Mouse (Mus musculus): Measurements from ENCODE around the gene Ctse. TPM values are rescaled to one million over a fixed set of nuclear protein-coding genes. Genes with fewer than 3 reads are reported as not detected.

Ctse gene
- total RNA-seq, 2 experiments from 2014 or later, result 0.56 to 4.4 TPM

- DNase-seq, result no peak
Observed at GRCm38 (mm10) chr1:131652670-131653443, 14.8 kb downstream of the Ctse start.

GRCm38 (mm10) chr1:131655601-131656000 is 17.5 kb downstream of the Ctse start:
- DNase-seq, result no peak

- peak; percentile 92 for DNase-seq
Observed at GRCm38 (mm10) chr1:131657945-131658354, 19.8 kb downstream of the Ctse start.

- no peak for DNase-seq
Observed at GRCm38 (mm10) chr1:131659512-131660085, 21.5 kb downstream of the Ctse start.

- no peak for DNase-seq
Observed at GRCm38 (mm10) chr1:131660266-131660665, 22.2 kb downstream of the Ctse start.

GRCm38 (mm10) chr1:131660716-131661472 is 22.8 kb downstream of the Ctse start:
- no peak for DNase-seq

GRCm38 (mm10) chr1:131661749-131662148 is 23.6 kb downstream of the Ctse start:
- no peak for DNase-seq

GRCm38 (mm10) chr1:131663286-131663995 is 25.3 kb downstream of the Ctse start:
- DNase-seq, result no peak

GRCm38 (mm10) chr1:131664136-131664535 is 26.0 kb downstream of the Ctse start:
- no peak for DNase-seq

GRCm38 (mm10) chr1:131665886-131666285 is 27.8 kb downstream of the Ctse start:
- DNase-seq, result no peak

GRCm38 (mm10) chr1:131671113-131671512 is 33.0 kb downstream of the Ctse start:
- DNase-seq, result no peak

GRCm38 (mm10) chr1:131672361-131672760 is 34.3 kb downstream of the Ctse start:
- DNase-seq, result no peak

- DNase-seq, result no peak
Observed at GRCm38 (mm10) chr1:131679644-131680043, 41.5 kb downstream of the Ctse start.

GRCm38 (mm10) chr1:131687739-131688138 is 49.6 kb downstream of the Ctse start:
- DNase-seq, result no peak

- DNase-seq, result peak; percentile 60
Observed at GRCm38 (mm10) chr1:131688475-131688874, 50.4 kb downstream of the Ctse start, which contains the start of gene Rab7b. Gene Rab7b, plus strand, starts transcription at chr1:131688695.

GRCm38 (mm10) chr1:131689016-131689415 is 50.9 kb downstream of the Ctse start:
- peak; percentile 20 for DNase-seq

- no peak for DNase-seq
Observed at GRCm38 (mm10) chr1:131689899-131690298, 51.8 kb downstream of the Ctse start.

GRCm38 (mm10) chr1:131690435-131690834 is 52.3 kb downstream of the Ctse start:
- DNase-seq, result peak; percentile 57

- no peak for DNase-seq
Observed at GRCm38 (mm10) chr1:131691356-131691755, 53.2 kb downstream of the Ctse start.

GRCm38 (mm10) chr1:131695308-131695707 is 57.2 kb downstream of the Ctse start:
- no peak for DNase-seq

GRCm38 (mm10) chr1:131696325-131696724 is 58.2 kb downstream of the Ctse start:
- no peak for DNase-seq

- DNase-seq, result no peak
Observed at GRCm38 (mm10) chr1:131698770-131699169, 60.7 kb downstream of the Ctse start.

Data from gastrocnemius, postnatal 10 days (tissue).